Mouse (Mus musculus) cerebellum, adult 9-11 months (tissue): ENCODE measurements around the gene Trhr2.
"Not testable (repeated sequence)": the region's sequence is repeated elsewhere in the genome, so short reads cannot be mapped to it uniquely, and the experiment has no call there.

ENCODE experiments used
- DNase-seq: peaks from one replicate; pipeline ENCODE4 v3.0.0; 2022

The Trhr2 gene

GRCm38 (mm10) chr8:122330446-122331133 lies 30.0 kb downstream of the Trhr2 start:
- DNase-seq = no peak

DNA sequence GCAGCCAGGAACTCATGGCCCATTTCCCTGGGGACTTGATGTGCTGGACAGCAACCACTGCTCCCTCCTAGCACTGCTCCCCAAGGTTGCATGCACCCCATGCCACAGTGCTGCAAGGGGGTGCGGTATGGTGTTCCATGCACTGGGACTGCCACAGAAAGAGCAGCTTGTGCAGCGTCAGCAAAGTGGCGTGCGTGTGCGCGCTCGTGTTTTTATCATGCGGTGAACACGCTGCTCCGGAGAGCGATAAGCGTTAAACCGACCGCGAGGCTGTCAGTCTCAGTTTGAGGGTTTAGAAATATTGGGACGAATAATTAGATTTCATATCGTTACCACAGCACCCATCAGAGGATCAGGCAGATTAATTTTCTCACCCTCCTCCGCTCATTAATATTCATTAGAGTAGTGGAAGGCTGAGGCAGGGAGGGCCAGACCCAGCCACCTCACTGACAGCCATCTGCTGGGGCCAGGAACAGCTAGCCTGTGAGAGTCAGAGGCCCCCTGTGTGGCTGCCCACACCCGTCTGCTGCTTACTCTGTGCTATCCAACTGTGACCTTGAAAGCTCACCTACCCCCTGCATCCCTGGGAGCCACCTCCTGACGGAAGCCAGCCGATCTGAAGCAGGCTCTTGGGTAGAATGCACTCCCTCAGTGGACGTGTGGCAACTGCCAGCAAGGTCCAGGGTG lies 30.9 kb downstream of the Trhr2 start:
- DNase-seq = no peak

DNA sequence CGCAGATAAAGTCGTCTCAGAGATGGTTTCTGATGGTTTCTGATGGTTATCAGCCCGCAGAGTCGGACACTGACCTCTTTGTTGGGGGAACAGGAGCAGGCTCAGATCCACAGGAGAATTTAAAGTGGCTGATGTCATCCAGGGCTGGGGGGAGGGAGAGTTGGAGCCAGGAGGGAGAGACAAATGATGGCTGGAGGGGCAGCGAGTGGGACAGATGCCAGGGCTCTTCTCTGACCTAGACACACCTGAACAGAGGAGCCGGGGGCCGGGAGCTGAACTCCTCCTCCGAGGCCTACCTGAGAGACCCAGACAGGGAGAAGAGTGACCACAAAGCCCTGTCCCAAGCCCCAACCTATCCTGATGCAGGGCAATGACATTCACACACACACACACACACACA lies 31.5 kb downstream of the Trhr2 start:
- DNase-seq = no peak

GRCm38 (mm10) chr8:122326114-122326542 lies 34.4 kb downstream of the Trhr2 start:
- DNase-seq = no peak

- DNase-seq = no peak
Observed at GRCm38 (mm10) chr8:122325196-122325595, 35.4 kb downstream of the Trhr2 start.

GRCm38 (mm10) chr8:122323951-122324402 lies 36.6 kb downstream of the Trhr2 start:
- not testable (repeated sequence) for DNase-seq

- no peak for DNase-seq
Observed at GRCm38 (mm10) chr8:122322792-122323191, 37.8 kb downstream of the Trhr2 start.

GRCm38 (mm10) chr8:122322126-122322525 lies 38.4 kb downstream of the Trhr2 start:
- DNase-seq = no peak

DNA sequence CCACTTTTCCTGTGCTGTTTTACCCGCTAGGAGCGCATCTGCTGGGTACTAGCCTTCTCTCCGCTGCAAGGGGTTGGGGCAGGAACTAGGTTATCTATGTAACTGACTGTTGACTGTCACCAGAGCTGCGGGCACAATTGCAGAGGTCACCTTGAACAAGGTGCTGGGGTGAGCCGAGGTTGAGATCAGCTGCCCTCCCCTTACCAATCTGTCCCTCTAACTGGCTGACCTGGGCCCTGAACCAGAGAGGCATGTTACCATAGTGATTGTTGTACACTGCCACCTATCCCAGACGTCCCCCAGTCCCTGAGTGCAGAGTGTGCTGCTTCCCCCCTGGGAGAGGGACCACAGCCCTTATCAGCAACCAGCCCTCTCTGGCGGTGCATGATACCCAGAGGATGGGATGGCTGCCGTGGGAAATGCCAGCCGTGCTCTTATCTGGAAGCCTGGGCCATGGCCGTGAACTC lies 39.1 kb downstream of the Trhr2 start:
- DNase-seq = no peak

DNA sequence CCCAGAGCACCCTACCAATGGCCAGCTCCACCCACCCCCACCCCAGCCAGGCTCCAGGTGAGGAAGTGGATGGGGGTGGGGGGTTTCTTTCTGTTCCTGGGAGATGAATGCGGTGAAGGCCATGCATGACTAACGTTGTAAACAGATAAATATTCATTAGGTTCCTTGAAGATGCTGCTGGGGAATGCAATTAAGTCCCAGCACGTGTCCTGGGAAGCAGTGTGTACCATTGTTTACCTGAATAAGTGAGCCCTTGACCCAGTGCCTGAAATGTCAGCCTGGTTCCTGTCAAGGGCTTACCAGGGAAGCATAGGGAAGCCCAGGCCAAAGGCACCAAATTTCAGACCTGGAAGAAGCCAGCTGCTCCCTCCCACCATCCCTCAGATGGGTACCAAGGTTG lies 40.0 kb downstream of the Trhr2 start:
- DNase-seq = no peak

DNA sequence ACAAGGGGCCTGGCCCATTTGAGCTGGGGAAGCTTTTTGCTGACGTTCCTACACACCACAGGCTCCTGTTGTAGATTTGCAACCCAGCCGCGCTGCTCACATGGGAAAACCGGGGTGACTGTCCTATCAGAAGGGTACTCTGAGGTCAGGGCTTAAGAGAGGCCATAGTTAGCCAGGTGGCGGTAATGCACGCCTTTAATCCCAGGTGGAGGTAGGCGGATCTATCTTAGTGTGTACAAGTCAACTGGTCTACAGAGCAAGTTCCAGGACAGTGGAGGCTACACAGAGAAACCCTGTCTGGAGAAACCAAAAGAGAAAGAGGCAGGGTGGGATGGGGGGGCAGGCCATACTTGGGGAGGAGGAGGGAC lies 40.9 kb downstream of the Trhr2 start:
- no peak for DNase-seq

- no peak for DNase-seq
Observed at GRCm38 (mm10) chr8:122319045-122319707, 41.4 kb downstream of the Trhr2 start.

- no peak for DNase-seq
Observed at GRCm38 (mm10) chr8:122317918-122318475, 42.5 kb downstream of the Trhr2 start.

GRCm38 (mm10) chr8:122316402-122316801 lies 44.1 kb downstream of the Trhr2 start:
- no peak for DNase-seq

- DNase-seq = no peak
Observed at GRCm38 (mm10) chr8:122314899-122315496, 45.5 kb downstream of the Trhr2 start.

GRCm38 (mm10) chr8:122313310-122313709 lies 47.2 kb downstream of the Trhr2 start:
- DNase-seq = no peak

DNA sequence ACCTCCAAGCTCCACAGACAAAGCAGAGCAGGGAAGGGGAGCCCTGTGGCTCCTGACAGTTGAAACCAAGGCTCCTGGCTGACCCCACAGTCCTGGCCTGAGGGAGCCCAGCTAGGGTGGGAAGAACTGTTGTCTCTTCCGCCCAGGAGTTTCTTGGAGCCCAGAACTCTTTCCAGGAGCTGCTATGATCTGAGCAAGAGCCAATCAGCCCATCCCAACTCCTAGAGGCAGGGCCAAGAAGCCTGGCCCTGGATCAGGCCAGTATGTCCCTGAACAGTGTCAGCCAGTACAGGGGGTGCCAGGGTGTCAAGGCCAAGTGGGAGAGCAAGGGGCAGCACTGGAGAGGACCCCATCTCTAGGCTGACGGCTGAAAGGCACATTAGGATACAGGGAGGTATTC lies 48.0 kb downstream of the Trhr2 start:
- DNase-seq = no peak

DNA sequence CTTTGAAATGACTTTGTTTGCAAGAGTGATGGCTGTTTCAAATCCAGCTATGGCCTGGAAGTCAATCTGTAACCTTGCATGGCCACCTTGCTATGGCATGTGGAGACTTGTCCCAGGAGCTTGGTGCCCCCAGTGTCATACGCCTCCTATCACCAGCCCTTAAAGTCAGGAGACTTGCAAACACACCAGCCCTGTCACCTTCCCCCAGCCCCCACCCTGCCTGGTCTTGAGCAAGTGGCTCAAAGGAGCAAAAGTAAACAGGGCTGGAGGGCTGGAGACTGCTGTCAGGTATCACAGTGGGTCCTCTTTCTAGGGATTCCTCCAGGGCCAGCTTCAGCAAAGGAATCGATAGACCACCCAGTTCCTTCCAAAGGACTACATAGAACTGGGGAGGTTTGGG lies 49.4 kb downstream of the Trhr2 start:
- DNase-seq = no peak

GRCm38 (mm10) chr8:122309272-122309671 lies 51.3 kb downstream of the Trhr2 start:
- DNase-seq = no peak

GRCm38 (mm10) chr8:122307836-122308235 lies 52.7 kb downstream of the Trhr2 start:
- peak; percentile 61 for DNase-seq
